Mouse (Mus musculus): ENCODE data around the gene Slc8a3. TPM values are rescaled to one million over a fixed set of nuclear protein-coding genes. Genes with fewer than 3 reads are reported as not detected.

Gene Slc8a3
- total and polyA plus RNA-seq, 3 experiments: 0.11 TPM; not detected in 2

DNA sequence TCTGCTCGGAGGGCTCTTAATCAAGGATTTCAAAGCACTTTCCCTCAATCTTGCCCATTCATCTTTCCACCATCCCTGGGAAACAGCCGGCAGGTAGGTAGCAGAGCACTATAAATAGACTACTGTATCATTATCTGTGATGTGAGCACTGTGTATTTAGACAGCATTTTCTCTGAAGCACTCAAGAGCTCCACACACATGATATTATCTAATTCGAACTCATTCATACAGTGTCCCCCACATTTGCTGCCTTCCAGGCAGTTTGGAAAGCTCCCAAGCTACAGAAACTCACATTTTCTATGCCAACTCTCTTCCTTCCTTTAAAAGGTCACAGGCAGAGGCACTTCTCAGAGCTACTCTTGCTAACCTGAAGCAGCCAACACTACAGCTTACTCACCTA is 106.4 kb downstream of the Slc8a3 start:
- Histone ChIP-seq H3K27me3 (replicated peaks) (peaks cover 71% of the 10 kb centered on the region), H3K27ac (ENCODE audit: insufficient read depth, low read depth) (no peak overlapping the region), H3K4me1 (ENCODE audit: control insufficient read depth in 1 of 2, insufficient read depth in 2 of 2) (no peaks in the 10 kb centered on the region), H3K79me2 (replicated peaks; ENCODE audit: control insufficient read depth, extremely low read depth, insufficient read depth, poor library complexity, severe bottlenecking) (no peaks in the 10 kb centered on the region), H3K4me2 (ENCODE audit: insufficient read depth, low read depth, poor library complexity, severe bottlenecking) (no peak overlapping the region), H3K9ac (ENCODE audit: insufficient read depth, low read depth) (no peak overlapping the region), H3K9me3 (replicated peaks; ENCODE audit: low read length) (no peaks in the 10 kb centered on the region), H3K36me3 (replicated peaks in 1 of 2; ENCODE audit: control insufficient read depth in 1 of 2, insufficient read depth in 1 of 2, low read length in 1 of 2) (no peaks in the 10 kb centered on the region), H3K4me3 (replicated peaks in 1 of 3; ENCODE audit: low read depth in 2 of 3, low read length in 2 of 3, poor library complexity in 1 of 3) (no peak overlapping the region)
- dilution Hi-C loops (cut with MboI; ENCODE audit: extremely low pct_ligation_motif_present, extremely low pct_unique_long_range_greater_than_20kb, low sequenced_read_pairs) (no loop called here), in situ Hi-C loops (cut with MboI; ENCODE audit: low pct_ligation_motif_present, low pct_unique_long_range_greater_than_20kb, low sequenced_read_pairs) (no loop called here)
- no peak for DNase-seq (ENCODE audit: extremely low read depth)
- TF ChIP-seq JUN (IDR thresholded peaks at IDR 0.05; ENCODE audit: insufficient read depth, low read depth, low read length) (no peak), RCOR1 (conservative IDR thresholded peaks at IDR 0.05; ENCODE audit: low read depth, low read length) (no peak), UBTF (IDR thresholded peaks at IDR 0.05; ENCODE audit: low read depth, low read length) (no peak), GABPA (IDR thresholded peaks at IDR 0.05; ENCODE audit: insufficient replicate concordance, low read depth, low read length) (no peak), POLR2A (IDR thresholded peaks at IDR 0.05; ENCODE audit: low read depth, low read length) (no peak), MAX (IDR thresholded peaks at IDR 0.05; ENCODE audit: low read length) (no peak), EP300 (IDR thresholded peaks at IDR 0.05; ENCODE audit: low read length) (no peak), CHD1 (IDR thresholded peaks at IDR 0.05; ENCODE audit: low read depth, low read length) (no peak), IRF4 (IDR thresholded peaks at IDR 0.05; ENCODE audit: low read depth, low read length) (no peak), ZMIZ1 (IDR thresholded peaks at IDR 0.05; ENCODE audit: low read depth, low read length) (no peak), NRF1 (IDR thresholded peaks at IDR 0.05; ENCODE audit: low read depth, low read length) (no peak), BHLHE40 (IDR thresholded peaks at IDR 0.05; ENCODE audit: low read depth, low read length) (no peak)

DNA sequence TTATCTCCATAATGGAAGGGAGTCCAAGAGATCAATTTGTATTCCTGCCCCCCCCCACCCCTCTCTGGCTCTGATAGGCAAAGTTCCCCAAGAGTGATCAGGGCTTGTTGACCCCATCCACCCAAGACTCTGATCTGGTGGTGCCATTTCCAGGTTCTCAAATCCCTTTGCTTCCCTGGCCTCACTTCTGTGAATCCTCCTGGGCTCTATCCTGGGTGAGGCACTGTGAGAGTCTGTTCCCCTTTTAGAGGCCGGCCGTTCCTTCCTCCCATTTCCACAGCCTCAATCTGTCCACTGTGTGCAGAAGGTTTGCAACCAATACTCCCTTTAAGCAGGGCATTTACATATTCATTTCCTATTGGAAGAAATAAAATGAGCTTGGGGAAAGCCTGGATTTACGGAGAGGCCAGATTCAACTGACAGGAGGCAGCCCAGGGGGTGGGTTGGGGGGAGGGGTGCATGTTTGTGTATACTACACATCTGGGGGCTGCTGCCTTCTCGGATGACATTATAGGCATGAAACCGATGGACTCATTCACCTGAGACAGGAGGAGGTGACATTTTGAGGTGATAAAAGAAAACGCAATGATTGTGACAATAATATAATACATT is 106.9 kb downstream of the Slc8a3 start:
- Histone ChIP-seq H3K4me2 (ENCODE audit: insufficient read depth, low read depth, poor library complexity, severe bottlenecking) (no peak overlapping the region), H3K9ac (ENCODE audit: insufficient read depth, low read depth) (no peak overlapping the region), H3K36me3 (replicated peaks in 1 of 2; ENCODE audit: control insufficient read depth in 1 of 2, insufficient read depth in 1 of 2, low read length in 1 of 2) (no peaks in the 10 kb centered on the region), H3K9me3 (replicated peaks; ENCODE audit: low read length) (no peaks in the 10 kb centered on the region), H3K79me2 (replicated peaks; ENCODE audit: control insufficient read depth, extremely low read depth, insufficient read depth, poor library complexity, severe bottlenecking) (no peaks in the 10 kb centered on the region), H3K27ac (ENCODE audit: insufficient read depth, low read depth) (no peak overlapping the region), H3K27me3 (replicated peaks) (peaks cover 76% of the 10 kb centered on the region), H3K4me3 (replicated peaks in 1 of 3; ENCODE audit: low read depth in 2 of 3, low read length in 2 of 3, poor library complexity in 1 of 3) (no peak overlapping the region), H3K4me1 (ENCODE audit: control insufficient read depth in 1 of 2, insufficient read depth in 2 of 2) (no peaks in the 10 kb centered on the region)
- dilution Hi-C loops (cut with MboI; ENCODE audit: extremely low pct_ligation_motif_present, extremely low pct_unique_long_range_greater_than_20kb, low sequenced_read_pairs): no loop called here
- TF ChIP-seq KAT2A (IDR thresholded peaks at IDR 0.05; ENCODE audit: insufficient replicate concordance, low read length) (no peak), POLR2AphosphoS2 (IDR thresholded peaks at IDR 0.05; ENCODE audit: low read depth, low read length) (no peak), USF1 (IDR thresholded peaks at IDR 0.05; ENCODE audit: low read depth, low read length) (no peak), JUND (conservative IDR thresholded peaks at IDR 0.05; ENCODE audit: low read depth, low read length) (no peak), MAX (IDR thresholded peaks at IDR 0.05; ENCODE audit: low read length) (no peak)
- in situ Hi-C loops (cut with MboI; ENCODE audit: low pct_ligation_motif_present, low pct_unique_long_range_greater_than_20kb, low sequenced_read_pairs): no loop called here
- no peak for DNase-seq (ENCODE audit: extremely low read depth)
